In the genomic region with DNA sequence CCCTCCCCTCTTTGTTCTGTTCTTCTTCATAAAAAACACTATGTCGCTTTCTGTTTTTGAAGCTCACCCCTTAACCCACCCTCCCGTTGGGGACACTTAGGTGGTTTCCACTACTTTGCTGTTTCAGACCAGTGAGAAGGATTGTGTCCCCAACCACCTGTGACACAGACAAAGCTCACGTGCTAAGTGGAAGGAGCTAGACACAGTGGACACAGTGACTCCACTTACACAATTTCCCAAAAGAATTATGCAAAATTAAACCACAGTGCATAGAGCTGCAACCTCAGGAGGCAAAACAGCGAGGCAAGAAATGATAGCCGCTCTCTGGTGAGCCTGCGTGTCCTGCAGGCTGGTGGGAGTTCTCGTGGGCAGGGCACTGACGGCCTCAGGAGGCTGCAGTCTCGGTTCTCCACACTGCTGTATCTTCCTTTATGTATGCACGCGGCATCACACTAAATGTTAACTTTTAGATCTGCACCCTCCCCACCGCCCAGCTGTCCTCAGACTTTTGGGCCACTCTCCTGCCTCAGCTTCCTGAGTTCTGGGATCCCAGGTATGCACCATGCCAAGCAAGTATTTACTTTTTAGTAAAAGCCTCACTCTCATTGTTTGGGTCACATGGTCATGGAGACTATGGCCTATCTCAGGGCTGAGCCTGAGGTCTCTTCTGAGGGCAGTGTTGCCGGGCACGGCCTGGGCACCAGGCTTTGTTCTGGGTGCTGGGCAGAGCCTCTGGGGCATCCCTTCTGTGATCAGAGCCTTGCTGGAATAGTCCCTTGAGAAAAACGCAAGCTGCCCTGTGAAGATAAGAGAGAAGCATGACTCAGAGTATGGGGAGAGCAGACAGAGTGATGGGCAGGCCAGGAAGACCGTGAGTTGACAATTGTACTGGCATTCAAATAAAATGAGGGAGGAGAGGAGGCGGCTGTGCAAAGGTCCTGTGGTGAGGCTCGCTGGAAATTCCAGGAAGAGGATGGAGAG, we compare ENCODE assay signal across 10 mouse cellular contexts. TPM values are rescaled to one million over a fixed set of nuclear protein-coding genes. Genes with fewer than 3 reads are reported as not detected.
DNase-seq lines count a peak whose midpoint lies in the region; ATAC-seq lines count a peak whose summit lies in the region.
"Had no signal": no experiment of that assay in that cellular context is flagged by ENCODE, and none has a peak within 500 bp of the region (broad histone marks: within the 10 kb centered on the region; RNA-seq: fewer than 3 reads in every experiment).

No protein-coding gene starts in this region.

- H3K27me3 ChIP-seq in heart, embryonic 10.5 days (ENCODE audit: insufficient read depth, poor library complexity, severe bottlenecking) = peaks cover 7% of the 10 kb centered on the region; the same call in 1 of the 2 replicates
- H3K27me3 ChIP-seq in liver, embryonic 15.5 days = no peaks in the 10 kb centered on the region

- H3K4me2 ChIP-seq in liver, embryonic 15.5 days = peak overlapping the region; percentile 78
- H3K4me2 ChIP-seq: hindbrain, embryonic 14.5 days had no signal

- no peaks in the 10 kb centered on the region for H3K36me3 ChIP-seq in heart, embryonic 10.5 days
- no peaks in the 10 kb centered on the region for H3K36me3 ChIP-seq in liver, embryonic 15.5 days (replicated peaks)

- peak overlapping the region; percentile 3; the same call in 1 of the 2 replicates for H3K27ac ChIP-seq in heart, embryonic 10.5 days
- H3K27ac ChIP-seq in liver, embryonic 15.5 days (replicated peaks) = peak overlapping the region; percentile 99
- H3K27ac ChIP-seq: hindbrain, embryonic 14.5 days had no signal

- peak overlapping the region; percentile 65 for H3K9ac ChIP-seq in liver, embryonic 15.5 days
- H3K9ac ChIP-seq: hindbrain, embryonic 14.5 days had no signal

- H3K4me1 ChIP-seq in heart, embryonic 10.5 days = peaks cover 19% of the 10 kb centered on the region
- H3K4me1 ChIP-seq in liver, embryonic 15.5 days (replicated peaks) = peaks cover 84% of the 10 kb centered on the region

- ATAC-seq in liver, embryonic 15.5 days (ENCODE audit: insufficient read depth) = peak; percentile 91

- WGBS in heart, embryonic 10.5 days = 74% methylated on average over 18 of the region's 18 CpGs
- WGBS in liver, embryonic 15.5 days (ENCODE audit: insufficient replicate concordance) = 33% methylated on average over 18 of the region's 18 CpGs

- no peaks in the 10 kb centered on the region for H3K9me3 ChIP-seq in heart, embryonic 10.5 days
- no peaks in the 10 kb centered on the region for H3K9me3 ChIP-seq in liver, embryonic 15.5 days (replicated peaks)

- H3K4me3 ChIP-seq in heart, embryonic 10.5 days = no peak overlapping the region
- peak overlapping the region; percentile 50 for H3K4me3 ChIP-seq in liver, embryonic 15.5 days (replicated peaks)

- DNase-seq in heart, embryonic 10.5 days (ENCODE audit: low spot score) = no peak
- no peak for DNase-seq in heart, adult 9 months (ENCODE audit: low spot score in 2 of 2)
- peak; percentile 95 for DNase-seq in 416B (ENCODE audit: low read depth)
- DNase-seq in c-Kit-positive CD71-positive TER-119-negative erythroid progenitor cells, embryonic 14.5 days (ENCODE audit: low read depth) = peak; percentile 83
- DNase-seq in cerebellum, adult 8-10 months = no peak
- no peak for DNase-seq in right cerebral cortex, adult 2 months (ENCODE audit: low spot score in 2 of 2)
- no peak for DNase-seq in urinary bladder, postnatal 36 days (ENCODE audit: low spot score in 2 of 2)
- DNase-seq: thymus, adult 18-20 months had no signal

RNA-seq across cellular contexts. Expression of a gene that starts 11.5 kb away (rescaled TPM):
- polyA plus RNA-seq in heart, embryonic 10.5 days (2016; fragmentation: Nextera tagmentation; extraction: Ambion mirVana) = 0.23 and 0.58 TPM in 2 replicates
- 2.0 and 2.9 TPM in 2 replicates for polyA plus RNA-seq in liver, embryonic 15.5 days (2015; fragmentation: Nextera tagmentation; extraction: Ambion mirVana)

RNA-seq across cellular contexts. Expression of a gene that starts 29.5 kb away (rescaled TPM):
- polyA plus RNA-seq in heart, embryonic 10.5 days (2016; fragmentation: Nextera tagmentation; extraction: Ambion mirVana) = 8.9 and 9.6 TPM in 2 replicates
- 48.8 and 58.0 TPM in 2 replicates for polyA plus RNA-seq in liver, embryonic 15.5 days (2015; fragmentation: Nextera tagmentation; extraction: Ambion mirVana)

RNA-seq across cellular contexts. Expression of a gene that starts 44.9 kb away (rescaled TPM):
- 94.8 and 112 TPM in 2 replicates for polyA plus RNA-seq in heart, embryonic 10.5 days (2016; fragmentation: Nextera tagmentation; extraction: Ambion mirVana)
- polyA plus RNA-seq in liver, embryonic 15.5 days (2015; fragmentation: Nextera tagmentation; extraction: Ambion mirVana) = 37.5 and 47.5 TPM in 2 replicates

Comparison
In these comparisons a context has a peak if more than half of its experiments do, and no peak if none do; other contexts are left out.
1. DNase-seq: peak in 416B (single experiment) and c-Kit-positive CD71-positive TER-119-negative erythroid progenitor cells, embryonic 14.5 days (single experiment); none in heart, embryonic 10.5 days (single experiment), heart, adult 9 months (0 of 2), cerebellum, adult 8-10 months (single experiment), right cerebral cortex, adult 2 months (0 of 2) and urinary bladder, postnatal 36 days (0 of 2).